Comparison of ENCODE assay signal across 10 mouse cellular contexts in genomic region chr17:31753113-31753858, GRCm38 (mm10).
DNase-seq lines count a peak whose midpoint lies in the region; ATAC-seq lines count a peak whose summit lies in the region.
"Had no signal": no experiment of that assay in that cellular context is flagged by ENCODE, and none has a peak within 500 bp of the region (broad histone marks: within the 10 kb centered on the region; RNA-seq: fewer than 3 reads in every experiment).

No protein-coding gene starts in this region.

- no peak for DNase-seq in embryonic facial prominence, embryonic 10.5 days (ENCODE audit: low spot score)
- peak; percentile 59 for DNase-seq in urinary bladder, postnatal 14 days (ENCODE audit: low spot score)
- DNase-seq in urinary bladder, postnatal 4 days (ENCODE audit: low spot score in 2 of 2): no peak
- DNase-seq in monocyte, adult 2 months (ENCODE audit: low read depth in 1 of 2, low spot score in 2 of 2): peak; percentile 74 to 79
- DNase-seq in left cerebral cortex, postnatal 4 days: no peak
- no peak for DNase-seq in retina, postnatal 1 day
- no peak for DNase-seq in cerebellum, postnatal 25 days
- DNase-seq: adrenal gland, adult 2 months had no signal

- H3K9ac ChIP-seq in embryonic facial prominence, embryonic 13.5 days: no peak overlapping the region
- H3K9ac ChIP-seq: midbrain, embryonic 12.5 days had no signal

- peak overlapping the region; percentile 44; the same call in 1 of the 2 replicates for H3K27ac ChIP-seq in embryonic facial prominence, embryonic 13.5 days
- no peak overlapping the region for H3K27ac ChIP-seq in embryonic facial prominence, embryonic 10.5 days (replicated peaks)
- H3K27ac ChIP-seq: midbrain, embryonic 12.5 days had no signal

- H3K4me1 ChIP-seq in embryonic facial prominence, embryonic 13.5 days: peaks cover 6% of the 10 kb centered on the region; the same call in 1 of the 2 replicates
- H3K4me1 ChIP-seq in embryonic facial prominence, embryonic 10.5 days: peaks cover 7% of the 10 kb centered on the region; the same call in 1 of the 2 replicates
- H3K4me1 ChIP-seq: midbrain, embryonic 12.5 days had no signal

- H3K9me3 ChIP-seq in embryonic facial prominence, embryonic 13.5 days: 0 out of 2 replicates have a peak, but pooled peaks cover 7% of the 10 kb centered on the region
- H3K9me3 ChIP-seq in embryonic facial prominence, embryonic 10.5 days: 0 out of 2 replicates have a peak, but pooled peaks cover 7% of the 10 kb centered on the region
- H3K9me3 ChIP-seq: midbrain, embryonic 12.5 days had no signal

- no peaks in the 10 kb centered on the region for H3K27me3 ChIP-seq in embryonic facial prominence, embryonic 13.5 days
- H3K27me3 ChIP-seq in embryonic facial prominence, embryonic 10.5 days (replicated peaks; ENCODE audit: low read depth, poor library complexity, severe bottlenecking): no peaks in the 10 kb centered on the region
- H3K27me3 ChIP-seq: midbrain, embryonic 12.5 days had no signal

- WGBS in embryonic facial prominence, embryonic 13.5 days: 70% methylated on average over 9 of the region's 9 CpGs
- WGBS in embryonic facial prominence, embryonic 10.5 days: 77% methylated on average over 9 of the region's 9 CpGs

- no peak overlapping the region for H3K4me3 ChIP-seq in embryonic facial prominence, embryonic 13.5 days
- H3K4me3 ChIP-seq in embryonic facial prominence, embryonic 10.5 days: no peak overlapping the region
- H3K4me3 ChIP-seq: midbrain, embryonic 12.5 days had no signal

- H3K4me2 ChIP-seq in embryonic facial prominence, embryonic 13.5 days: no peak overlapping the region
- H3K4me2 ChIP-seq: midbrain, embryonic 12.5 days had no signal

- ATAC-seq in embryonic facial prominence, embryonic 13.5 days (ENCODE audit: insufficient number of reproducible peaks, insufficient read depth, low FRiP score, low TSS enrichment, low read depth): no peak

- no peaks in the 10 kb centered on the region for H3K36me3 ChIP-seq in embryonic facial prominence, embryonic 13.5 days
- no peaks in the 10 kb centered on the region for H3K36me3 ChIP-seq in embryonic facial prominence, embryonic 10.5 days (replicated peaks)
- H3K36me3 ChIP-seq: midbrain, embryonic 12.5 days had no signal

- intact Hi-C loops in left cerebral cortex, postnatal 4 days (cut with DNase I): no loop called here

Comparison
In these comparisons a context has a peak if more than half of its experiments do, and no peak if none do; other contexts are left out.
1. DNase-seq: peak in urinary bladder, postnatal 14 days (single experiment) and monocyte, adult 2 months (2 of 2); none in embryonic facial prominence, embryonic 10.5 days (single experiment), urinary bladder, postnatal 4 days (0 of 2), left cerebral cortex, postnatal 4 days (single experiment), retina, postnatal 1 day (single experiment) and cerebellum, postnatal 25 days (0 of 2).